Comparison of ENCODE assay signal across 7 mouse cellular contexts in genomic region chr9:118477961-118478360, GRCm38 (mm10). TPM values are rescaled to one million over a fixed set of nuclear protein-coding genes. Genes with fewer than 3 reads are reported as not detected.
DNase-seq lines count a peak whose midpoint lies in the region; ATAC-seq and TF ChIP-seq lines count a peak whose summit lies in the region.

Gene Eomes, plus strand, starts transcription at chr9:118478212.

- no peak within 1 kb of the TSS for H3ac ChIP-seq in myocyte (ENCODE audit: control insufficient read depth, insufficient read length)

- H3K4me2 ChIP-seq in lung, embryonic 16.5 days (ENCODE audit: low read depth, low read length) = peak within 1 kb of the TSS; percentile 80
- peak within 1 kb of the TSS; percentile 58 for H3K4me2 ChIP-seq in intestine, embryonic 14.5 days (ENCODE audit: low read length)
- H3K4me2 ChIP-seq in myocyte (ENCODE audit: low read depth) = peak within 1 kb of the TSS; percentile 77

- H3K27ac ChIP-seq in lung, embryonic 16.5 days (ENCODE audit: low read length) = no peak within 1 kb of the TSS
- H3K27ac ChIP-seq in intestine, embryonic 14.5 days (ENCODE audit: low read depth) = no peak within 1 kb of the TSS

- H3K79me2 ChIP-seq in myocyte (ENCODE audit: control insufficient read depth, insufficient read depth) = no peaks in the 10 kb centered on the region

- no peak for ATAC-seq in lung, embryonic 16.5 days (ENCODE audit: low read depth)
- ATAC-seq in common myeloid progenitor, adult 5-6 weeks (replicated peaks; ENCODE audit: low read depth, poor library complexity, severe bottlenecking) = 0 out of 2 replicates have a peak, but pooled peaks have one; percentile 22
- ATAC-seq in intestine, embryonic 14.5 days (replicated peaks; ENCODE audit: low FRiP score, low TSS enrichment, low read depth) = no peak

- H3K27me3 ChIP-seq in lung, embryonic 16.5 days (ENCODE audit: control insufficient read depth, insufficient read depth, low read depth, low read length) = peaks cover 82% of the 10 kb centered on the region
- peaks cover 95% of the 10 kb centered on the region for H3K27me3 ChIP-seq in intestine, embryonic 14.5 days (replicated peaks; ENCODE audit: control insufficient read depth, insufficient read depth, low read length)
- peaks cover 37% of the 10 kb centered on the region for H3K27me3 ChIP-seq in myocyte (ENCODE audit: control insufficient read depth, insufficient read depth, insufficient read length)

- H3K4me3 ChIP-seq in lung, embryonic 16.5 days (ENCODE audit: low read length) = peak within 1 kb of the TSS; percentile 49
- H3K4me3 ChIP-seq in intestine, embryonic 14.5 days (ENCODE audit: low read depth, low read length) = peak within 1 kb of the TSS; percentile 38
- no peak within 1 kb of the TSS for H3K4me3 ChIP-seq in myocyte

- no peaks in the 10 kb centered on the region for H3K9me3 ChIP-seq in lung, embryonic 16.5 days (ENCODE audit: control insufficient read depth, low read length)
- H3K9me3 ChIP-seq in intestine, embryonic 14.5 days (ENCODE audit: control insufficient read depth, low read length) = no peaks in the 10 kb centered on the region

- no peaks in the 10 kb centered on the region for H3K36me3 ChIP-seq in lung, embryonic 16.5 days (ENCODE audit: control insufficient read depth, insufficient read depth, low read length)
- H3K36me3 ChIP-seq in intestine, embryonic 14.5 days (ENCODE audit: control insufficient read depth, insufficient read depth, low read length) = no peaks in the 10 kb centered on the region
- no peaks in the 10 kb centered on the region for H3K36me3 ChIP-seq in myocyte (ENCODE audit: control insufficient read depth, insufficient read depth)

- H3K9ac ChIP-seq in lung, embryonic 16.5 days (ENCODE audit: low read length) = 0 out of 2 replicates have a peak within 1 kb of the TSS, but pooled peaks have one; percentile 20
- no peak within 1 kb of the TSS for H3K9ac ChIP-seq in intestine, embryonic 14.5 days (ENCODE audit: low read length)

- DNase-seq in lung, postnatal 10 days = no peak
- DNase-seq in intestine, embryonic 14.5 days (ENCODE audit: low spot score) = peak; percentile 66
- no peak for DNase-seq in layer of hippocampus, postnatal 14 days (ENCODE audit: low spot score in 2 of 2)
- no peak for DNase-seq in gastrocnemius, postnatal 25 days

- H3K4me1 ChIP-seq in lung, embryonic 16.5 days (replicated peaks; ENCODE audit: control insufficient read depth, insufficient read depth, low read length) = peaks cover 17% of the 10 kb centered on the region
- H3K4me1 ChIP-seq in intestine, embryonic 14.5 days (replicated peaks; ENCODE audit: control insufficient read depth, insufficient read depth, low read length) = peaks cover 11% of the 10 kb centered on the region; the same call in 1 of the 2 replicates

- WGBS in lung, embryonic 16.5 days = under 1% methylated on average over 9 of the region's 9 CpGs
- 1% methylated on average over 9 of the region's 9 CpGs for WGBS in intestine, embryonic 14.5 days

- no peak for TF ChIP-seq POLR2A in myocyte (IDR thresholded peaks at IDR 0.05; ENCODE audit: insufficient read length, low read depth)

TF ChIP-seq in myocyte, 11 proteins besides CTCF, POLR2A, EP300 and RAD21:
- no peak for TF ChIP-seq MAX (IDR thresholded peaks at IDR 0.05; ENCODE audit: low read depth)
- TF ChIP-seq MYOD1 (IDR thresholded peaks at IDR 0.05; ENCODE audit: control insufficient read depth in 1 of 3, insufficient read length in 2 of 3, low read depth in 2 of 3) = no peak
- no peak for TF ChIP-seq CEBPB (IDR thresholded peaks at IDR 0.05; ENCODE audit: insufficient read depth, poor library complexity, severe bottlenecking)
- TF ChIP-seq SRF (IDR thresholded peaks at IDR 0.05; ENCODE audit: control insufficient read depth, insufficient read length, low read depth) = no peak
- TF ChIP-seq TCF12 (IDR thresholded peaks at IDR 0.05; ENCODE audit: insufficient read depth, poor library complexity, severe bottlenecking) = no peak
- TF ChIP-seq E2F4 (IDR thresholded peaks at IDR 0.05; ENCODE audit: insufficient read depth) = no peak
- no peak for TF ChIP-seq MYOG (IDR thresholded peaks at IDR 0.05; ENCODE audit: control insufficient read depth in 1 of 3, insufficient read depth in 1 of 3, insufficient read length in 2 of 3, low read depth in 2 of 3)
- TF ChIP-seq REST (IDR thresholded peaks at IDR 0.05; ENCODE audit: insufficient read depth, insufficient read length) = no peak
- TF ChIP-seq USF1 (IDR thresholded peaks at IDR 0.05; ENCODE audit: low read depth) = no peak
- TF ChIP-seq POLR2AphosphoS2 (IDR thresholded peaks at IDR 0.05; ENCODE audit: insufficient read length, low read depth) = no peak
- no peak for TF ChIP-seq TCF3 (IDR thresholded peaks at IDR 0.05; ENCODE audit: insufficient read length, low read depth)

RNA-seq across cellular contexts. Expression of gene Eomes, which starts in this region (rescaled TPM):
- polyA plus RNA-seq in lung, embryonic 16.5 days (2015; fragmentation: Nextera tagmentation; extraction: Ambion mirVana) = not detected in 2 replicates
- total RNA-seq in common myeloid progenitor, adult 5-6 weeks (2017) = not detected in 2 replicates
- 0.07 and 0.34 TPM in 2 replicates for polyA plus RNA-seq in intestine, embryonic 14.5 days (2014; fragmentation: Nextera tagmentation; extraction: Ambion mirVana)
- polyA plus RNA-seq in myocyte (2012; fragmentation: generic; extraction: Trizol) = 0.04 TPM
- 1 to 10 TPM; 3.1 to 3.5 TPM for total RNA-seq in layer of hippocampus, postnatal 14 days (2021)
- total RNA-seq in gastrocnemius, postnatal 25 days (2021) = not detected

Comparison
In these comparisons a context has a peak if more than half of its experiments do, and no peak if none do; other contexts are left out.
1. Peak in ATAC-seq in common myeloid progenitor, adult 5-6 weeks; RNA of the gene not detected or under 1 TPM.
2. Peak in DNase-seq, H3K4me3 ChIP-seq and H3K4me2 ChIP-seq in intestine, embryonic 14.5 days; RNA of the gene not detected or under 1 TPM.